Mouse (Mus musculus): Measurements from ENCODE around the gene Btrc.

DNA sequence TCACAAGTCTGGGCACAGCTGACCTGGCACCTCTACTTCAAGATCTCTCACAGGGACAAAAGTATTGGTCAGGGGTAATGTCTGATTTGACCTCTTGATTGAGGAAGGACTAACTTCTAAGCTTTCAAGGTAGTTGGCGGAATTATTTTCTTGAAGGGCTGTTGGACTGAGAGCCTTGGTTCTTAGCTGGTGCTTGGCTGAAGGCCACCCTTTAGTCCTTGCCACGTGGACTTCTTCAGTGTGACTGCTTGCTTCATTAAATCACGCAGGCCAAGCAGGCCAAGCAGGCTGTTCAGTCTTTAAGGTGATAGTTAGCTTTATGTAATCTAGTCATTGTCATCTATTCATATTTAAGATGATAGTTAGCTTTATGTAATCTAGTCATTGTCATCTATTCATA lies 49.2 kb downstream of the Btrc start:
- no peak for TF ChIP-seq CTCF (IDR thresholded peaks at IDR 0.05; ENCODE audit: extremely low read depth, insufficient read depth, insufficient read length, insufficient replicate concordance)
- TF ChIP-seq POLR2A (IDR thresholded peaks at IDR 0.05; ENCODE audit: low read depth, low read length) = no peak

Measured in spleen, adult 2 months (tissue).